Mouse (Mus musculus) liver, postnatal 0 days (tissue): ENCODE measurements at regions not wholly inside any gene's neighbourhood (a gene's known extent, or its start where the extent isn't known, plus 50 kb on each side); places are given as distances from the start of the nearest gene placed in this dataset.

Experiments
- ATAC-seq: fragments of 200-750 bp; cut with Nextera tagmentation; 2 replicates; pipeline ENCODE4 v1.8.0; 2017; ENCODE audit warnings: mild to moderate bottlenecking, moderate library complexity
- DNase-seq: peaks from one replicate; pipeline ENCODE4 v3.0.0-alpha.2; 2016
- H3K27ac ChIP-seq: fragments of 300-500 bp; sonication (generic); 2 replicates; pipeline ENCODE4 v1.5.1; 2014; ENCODE audit warnings: antibody characterized with exemption, moderate library complexity, mild to moderate bottlenecking, low read depth
- H3K27me3 ChIP-seq: fragments of 300-500 bp; sonication (generic); 2 replicates; pipeline ENCODE4 v1.6.1; 2014; ENCODE audit warnings: low read length, control low read depth, mixed read lengths; ENCODE audit not compliant: insufficient read depth
- H3K36me3 ChIP-seq: fragments of 300-500 bp; sonication (generic); replicated peaks from 2 replicates; pipeline ENCODE4 v1.6.1; 2014; ENCODE audit warnings: mild to moderate bottlenecking, control low read depth, low read length, moderate library complexity, mixed read lengths; ENCODE audit not compliant: insufficient read depth
- H3K4me1 ChIP-seq: fragments of 300-500 bp; sonication (generic); 2 replicates; pipeline ENCODE4 v1.6.1; 2014; ENCODE audit warnings: antibody characterized with exemption, mild to moderate bottlenecking, control low read depth; ENCODE audit not compliant: insufficient read depth
- H3K4me2 ChIP-seq: fragments of 300-500 bp; sonication (generic); 2 replicates; pipeline ENCODE4 v1.6.1; 2014; ENCODE audit warnings: low read depth, mild to moderate bottlenecking, low read length, moderate library complexity, mixed read lengths
- H3K4me3 ChIP-seq: fragments of 300-500 bp; sonication (generic); 2 replicates; pipeline ENCODE4 v1.5.1; 2014; ENCODE audit warnings: low read depth, low read length
- H3K9ac ChIP-seq: fragments of 300-500 bp; sonication (generic); replicated peaks from 2 replicates; pipeline ENCODE4 v1.6.1; 2014; ENCODE audit warnings: mild to moderate bottlenecking, moderate library complexity
- H3K9me3 ChIP-seq: fragments of 300-500 bp; sonication (generic); 2 replicates; pipeline ENCODE4 v1.6.1; 2016; ENCODE audit warnings: mild to moderate bottlenecking, control low read depth, low read length, mixed read lengths
- CTCF ChIP-seq: sonication (generic); IDR thresholded peaks from 2 replicates; pipeline ENCODE4 v1.5.1; 2016; ENCODE audit warnings: antibody characterized with exemption, low read depth
- EP300 ChIP-seq: IDR thresholded peaks from 2 replicates; pipeline ENCODE4 v1.6.1; 2016; ENCODE audit warnings: antibody characterized with exemption, low read depth, mild to moderate bottlenecking
- WGBS: fragments of 180-500 bp; shearing (Covaris S2); extraction: QIAGEN DNeasy Blood & Tissue Kit; methylation state at CpG from one replicate; pipeline ENCODE4 v1.1.7; 2014; ENCODE audit not compliant: insufficient replicate concordance; 5-methylcytosine and 5-hydroxymethylcytosine counted together

DNA sequence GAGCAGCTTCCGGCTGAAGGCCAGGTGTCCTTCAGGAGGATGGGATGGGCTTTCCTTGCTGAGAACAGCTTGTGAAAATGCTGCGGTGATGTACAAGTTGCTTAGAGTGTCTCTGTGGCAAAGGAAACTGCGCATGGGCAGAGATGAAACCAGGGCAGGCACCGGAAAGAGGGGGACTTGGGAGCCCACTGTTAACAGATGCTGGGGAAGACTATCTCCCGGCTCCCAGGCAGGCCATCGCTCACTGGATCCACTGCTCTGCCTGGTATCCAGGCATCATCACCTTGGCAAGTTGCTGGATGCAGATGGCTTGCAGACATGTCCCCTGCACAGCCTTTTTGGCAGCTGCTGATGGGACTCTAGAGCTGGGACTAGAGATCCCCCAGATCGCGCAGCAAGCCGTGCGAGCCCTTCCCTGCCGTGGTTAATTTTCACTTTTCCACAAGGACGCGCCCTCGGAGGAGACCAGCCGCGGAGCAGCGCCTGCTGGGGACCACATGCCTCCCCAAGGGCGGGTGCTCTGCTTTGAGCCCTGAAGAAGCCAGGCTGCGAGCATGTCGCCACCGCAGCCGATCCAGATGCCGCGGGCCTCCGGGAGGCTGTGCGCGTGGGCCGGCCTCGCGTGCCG is 234.4 kb downstream of the Opa1 start:
- DNase-seq (no peak), ATAC-seq (peak; percentile 48)
- Histone ChIP-seq H3K4me3 (peak overlapping the region; percentile 56), H3K27me3 (peaks cover 15% of the 10 kb centered on the region; the same call in 1 of the 2 replicates), H3K4me1 (0 out of 2 replicates have a peak, but pooled peaks cover 7% of the 10 kb centered on the region), H3K4me2 (peak overlapping the region; percentile 95), H3K36me3 (no peaks in the 10 kb centered on the region), H3K27ac (0 out of 2 replicates have a peak overlapping the region, but pooled peaks have one; percentile 34), H3K9me3 (no peaks in the 10 kb centered on the region), H3K9ac (peak overlapping the region; percentile 58)
- TF ChIP-seq EP300 = no peak
- no peak for TF ChIP-seq CTCF
- 6% methylated on average over 31 of the region's 31 CpGs for WGBS

DNA sequence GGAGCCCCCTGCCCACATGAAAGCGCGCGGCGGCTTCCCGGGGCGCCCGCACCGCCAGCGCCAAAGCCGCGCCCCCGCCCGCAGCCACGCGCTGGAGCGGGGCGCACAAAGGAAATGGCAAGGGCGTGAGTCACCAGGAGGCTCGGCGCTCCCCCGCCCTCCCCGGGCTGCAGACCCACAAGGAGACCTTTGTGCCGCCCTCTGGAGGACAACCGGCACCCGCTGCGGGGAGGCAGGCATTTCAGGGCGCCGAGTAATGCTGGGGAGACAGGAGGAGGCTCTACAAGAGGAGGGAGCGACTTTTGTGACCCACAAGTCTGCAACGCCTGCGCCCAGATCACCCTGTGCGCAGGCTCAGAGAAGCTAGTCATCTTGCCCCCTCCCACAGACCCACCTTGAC is 234.9 kb downstream of the Opa1 start:
- 0 out of 2 replicates have a peak overlapping the region, but pooled peaks have one; percentile 34 for H3K27ac ChIP-seq
- WGBS = 1% methylated on average over 30 of the region's 32 CpGs
- ATAC-seq = peak; percentile 74
- no peaks in the 10 kb centered on the region for H3K36me3 ChIP-seq
- H3K4me2 ChIP-seq = peak overlapping the region; percentile 95
- TF ChIP-seq EP300 = no peak
- peak; percentile 68 for TF ChIP-seq CTCF
- H3K9me3 ChIP-seq = no peaks in the 10 kb centered on the region
- peak overlapping the region; percentile 56 for H3K4me3 ChIP-seq
- H3K9ac ChIP-seq = peak overlapping the region; percentile 58
- H3K4me1 ChIP-seq = 0 out of 2 replicates have a peak, but pooled peaks cover 7% of the 10 kb centered on the region
- peak; percentile 81 for DNase-seq
- H3K27me3 ChIP-seq = peaks cover 15% of the 10 kb centered on the region; the same call in 1 of the 2 replicates

DNA sequence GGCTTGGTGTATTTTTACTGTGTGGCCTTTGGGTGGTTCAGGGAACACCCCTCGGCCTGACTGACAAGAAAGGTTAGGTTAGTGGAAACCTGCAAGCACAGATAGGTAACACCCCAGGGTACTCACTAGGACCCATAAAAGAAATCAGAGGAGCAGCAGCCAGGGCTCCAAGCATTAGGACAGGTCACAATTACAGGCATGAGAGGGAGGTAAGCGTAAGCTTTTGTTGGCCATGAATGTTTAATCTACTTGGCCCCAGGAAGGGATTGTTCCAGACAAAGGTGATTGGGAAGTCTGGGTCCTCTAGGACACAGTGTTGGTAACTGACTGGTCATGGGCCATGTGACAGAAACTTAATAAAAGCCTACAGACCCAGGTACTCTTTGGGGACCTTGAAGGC is 235.5 kb downstream of the Opa1 start:
- H3K4me2 ChIP-seq = no peak overlapping the region
- 0 out of 2 replicates have a peak, but pooled peaks cover 7% of the 10 kb centered on the region for H3K4me1 ChIP-seq
- H3K36me3 ChIP-seq = no peaks in the 10 kb centered on the region
- no peak overlapping the region for H3K4me3 ChIP-seq
- peaks cover 15% of the 10 kb centered on the region; the same call in 1 of the 2 replicates for H3K27me3 ChIP-seq
- no peak overlapping the region for H3K27ac ChIP-seq
- no peak for DNase-seq
- H3K9me3 ChIP-seq = no peaks in the 10 kb centered on the region
- WGBS = 58% methylated on average over 2 of the region's 2 CpGs
- H3K9ac ChIP-seq = no peak overlapping the region
- ATAC-seq = no peak
- TF ChIP-seq EP300 (no peak), CTCF (no peak)

DNA sequence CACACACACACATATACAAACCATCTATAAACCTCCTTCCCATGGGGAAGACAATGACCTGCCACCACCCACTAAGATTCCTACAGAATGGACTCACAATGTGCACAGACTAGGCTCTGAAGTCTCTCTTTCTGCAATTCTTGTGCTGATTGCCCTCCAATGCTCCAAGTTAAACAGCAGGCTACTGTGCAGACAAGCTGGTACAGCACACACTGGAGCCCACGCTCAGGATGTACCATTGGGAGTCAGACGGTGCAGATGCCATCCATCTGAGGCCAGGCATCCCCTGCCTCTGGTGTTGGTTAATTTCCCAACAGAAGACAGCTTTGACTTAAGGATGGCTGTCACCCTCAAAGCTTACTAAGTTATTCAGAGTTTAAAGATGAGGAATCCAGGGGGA is 236.1 kb downstream of the Opa1 start:
- no peak for ATAC-seq

DNA sequence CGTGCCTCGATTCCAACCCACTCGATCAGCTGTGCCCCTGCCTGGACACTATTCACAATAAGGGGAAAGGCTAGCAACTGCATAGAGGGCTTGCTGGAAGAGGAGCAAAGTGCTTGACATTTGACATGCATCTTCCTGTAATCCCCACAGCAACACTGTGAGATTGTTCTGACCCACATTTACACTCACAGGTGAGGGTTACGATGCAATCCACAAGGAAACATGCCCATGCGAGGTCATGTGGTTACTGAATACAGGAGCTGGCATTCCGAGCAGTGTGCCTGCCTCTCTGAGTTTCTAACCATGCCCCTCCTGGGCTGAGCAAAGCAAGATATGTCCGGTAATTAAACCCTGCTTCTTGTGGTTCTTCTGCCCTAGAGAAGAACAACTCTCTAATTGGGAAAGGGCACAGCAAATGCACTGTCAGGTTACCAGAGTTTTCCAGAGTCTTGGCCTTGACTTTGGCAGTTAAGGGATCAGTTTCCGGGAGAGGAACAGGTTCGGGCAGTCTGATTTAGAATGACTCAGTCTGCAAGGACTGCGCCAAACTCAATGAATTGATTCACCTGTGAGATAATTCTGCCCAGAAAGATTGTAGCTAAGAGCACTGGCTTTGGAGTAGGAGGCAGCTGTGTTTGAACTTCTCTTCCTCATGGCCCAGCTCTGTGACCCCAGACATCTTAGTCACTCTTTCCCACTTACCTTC is 236.7 kb downstream of the Opa1 start:
- H3K4me3 ChIP-seq = no peak overlapping the region
- DNase-seq (no peak), ATAC-seq (no peak)
- no peak for TF ChIP-seq EP300
- no peak for TF ChIP-seq CTCF
- 0 out of 2 replicates have a peak, but pooled peaks cover 7% of the 10 kb centered on the region for H3K4me1 ChIP-seq
- H3K9ac ChIP-seq = no peak overlapping the region
- H3K36me3 ChIP-seq = no peaks in the 10 kb centered on the region
- 78% methylated on average over 10 of the region's 10 CpGs for WGBS
- no peaks in the 10 kb centered on the region for H3K9me3 ChIP-seq
- H3K27me3 ChIP-seq = peaks cover 15% of the 10 kb centered on the region; the same call in 1 of the 2 replicates
- H3K4me2 ChIP-seq = no peak overlapping the region
- no peak overlapping the region for H3K27ac ChIP-seq

More for the DNA sequence above, 236.1 kb downstream of the Opa1 start:
- WGBS = 76% methylated on average over 2 of the region's 2 CpGs
- Histone ChIP-seq H3K27me3 (peaks cover 15% of the 10 kb centered on the region; the same call in 1 of the 2 replicates), H3K9ac (no peak overlapping the region), H3K4me2 (no peak overlapping the region), H3K27ac (no peak overlapping the region), H3K36me3 (no peaks in the 10 kb centered on the region), H3K4me1 (0 out of 2 replicates have a peak, but pooled peaks cover 7% of the 10 kb centered on the region), H3K9me3 (no peaks in the 10 kb centered on the region), H3K4me3 (no peak overlapping the region)
- no peak for DNase-seq
- TF ChIP-seq EP300 = no peak
- no peak for TF ChIP-seq CTCF

DNA sequence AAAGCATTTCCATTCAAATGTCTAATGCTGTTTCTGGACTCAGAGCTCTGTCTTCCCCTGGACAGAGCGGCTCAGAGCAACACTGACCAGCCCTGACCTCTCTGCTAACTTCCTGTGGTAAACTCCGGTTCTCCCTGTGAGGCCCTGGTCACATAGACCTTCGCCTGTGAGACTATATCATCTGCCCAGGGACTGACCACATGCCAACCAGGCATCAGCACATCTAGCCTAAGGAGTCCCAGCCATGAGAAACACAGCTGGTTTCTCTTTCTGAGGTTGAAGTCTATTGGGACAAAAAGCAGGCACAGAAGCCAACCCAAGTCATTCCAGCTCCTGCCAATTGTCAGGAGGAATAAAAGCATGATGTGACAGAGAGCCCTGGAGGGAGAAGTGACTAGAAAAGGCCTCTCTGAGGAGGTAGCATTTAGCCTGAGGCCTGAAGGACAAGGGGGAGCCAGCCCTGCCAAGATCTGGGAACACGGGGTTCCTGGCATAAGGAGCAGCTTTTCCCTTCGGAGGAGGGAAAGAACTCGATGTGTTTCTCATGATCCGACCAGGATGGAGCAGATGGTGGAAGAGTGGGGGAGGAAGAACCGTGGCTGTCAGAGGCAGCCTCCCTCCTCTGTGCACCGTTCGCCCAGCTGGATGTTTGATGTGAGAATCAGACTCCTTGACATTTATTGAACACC is 237.7 kb downstream of the Opa1 start:
- no peak overlapping the region for H3K4me2 ChIP-seq
- 68% methylated on average over 10 of the region's 10 CpGs for WGBS
- no peak overlapping the region for H3K4me3 ChIP-seq
- no peak for DNase-seq
- no peak overlapping the region for H3K27ac ChIP-seq
- H3K9me3 ChIP-seq = no peaks in the 10 kb centered on the region
- no peak overlapping the region for H3K9ac ChIP-seq
- no peak for TF ChIP-seq CTCF
- TF ChIP-seq EP300 = no peak
- H3K4me1 ChIP-seq = 0 out of 2 replicates have a peak, but pooled peaks cover 7% of the 10 kb centered on the region
- no peak for ATAC-seq
- no peaks in the 10 kb centered on the region for H3K36me3 ChIP-seq
- H3K27me3 ChIP-seq = peaks cover 15% of the 10 kb centered on the region; the same call in 1 of the 2 replicates
